Mouse (Mus musculus): ENCODE results near the gene Polr2e. TPM values are rescaled to one million over a fixed set of nuclear protein-coding genes. Genes with fewer than 3 reads are reported as not detected.
A peak's percentile ranks its signal among the peaks of the same experiment; 100 is the strongest.

Gene Polr2e
- polyA plus RNA-seq, 1 experiment from 2014 or later: 115 TPM

- H3K4me1 ChIP-seq (replicated peaks): peaks cover 35% of the 10 kb centered on the region
- H3K27ac ChIP-seq: peak overlapping the region; percentile 81
- no peaks in the 10 kb centered on the region for H3K9me3 ChIP-seq (replicated peaks)
- H3K36me3 ChIP-seq: peaks cover 31% of the 10 kb centered on the region
- H3K9ac ChIP-seq: peak overlapping the region; percentile 5; the same call in 1 of the 2 replicates
- WGBS: 26% methylated on average over 9 of the region's 9 CpGs
- no peak overlapping the region for H3K4me2 ChIP-seq
- no peak overlapping the region for H3K4me3 ChIP-seq
- H3K27me3 ChIP-seq: no peaks in the 10 kb centered on the region
- ATAC-seq (replicated peaks; ENCODE audit: insufficient number of reproducible peaks, insufficient read depth, low FRiP score, low read depth): peak; percentile 40; the same call in 1 of the 2 replicates
Measured at GRCm38 (mm10) chr10:80033511-80034391, 5.8 kb downstream of the Polr2e start.

- peak; percentile 63 for ATAC-seq (replicated peaks; ENCODE audit: insufficient number of reproducible peaks, insufficient read depth, low FRiP score, low read depth)
- Histone ChIP-seq H3K27ac (peak overlapping the region; percentile 81), H3K4me3 (no peak overlapping the region), H3K9me3 (replicated peaks) (no peaks in the 10 kb centered on the region), H3K4me2 (0 out of 2 replicates have a peak overlapping the region, but pooled peaks have one; percentile 9), H3K9ac (peak overlapping the region; percentile 29), H3K36me3 (peaks cover 26% of the 10 kb centered on the region), H3K4me1 (replicated peaks) (peaks cover 27% of the 10 kb centered on the region), H3K27me3 (no peaks in the 10 kb centered on the region)
- 15% methylated on average over 5 of the region's 5 CpGs for WGBS
Measured at GRCm38 (mm10) chr10:80032799-80033480, 6.7 kb downstream of the Polr2e start.

GRCm38 (mm10) chr10:80030736-80031135 is 8.9 kb downstream of the Polr2e start:
- Histone ChIP-seq H3K9me3 (replicated peaks) (no peaks in the 10 kb centered on the region), H3K36me3 (peaks cover 4% of the 10 kb centered on the region), H3K4me3 (no peak overlapping the region), H3K4me2 (no peak overlapping the region), H3K9ac (no peak overlapping the region), H3K4me1 (replicated peaks) (peaks cover 24% of the 10 kb centered on the region), H3K27me3 (no peaks in the 10 kb centered on the region), H3K27ac (no peak overlapping the region)
- WGBS: 86% methylated on average over 17 of the region's 17 CpGs
- ATAC-seq (replicated peaks; ENCODE audit: insufficient number of reproducible peaks, insufficient read depth, low FRiP score, low read depth): no peak

- no peak overlapping the region for H3K4me2 ChIP-seq
- H3K36me3 ChIP-seq: no peaks in the 10 kb centered on the region
- ATAC-seq (replicated peaks; ENCODE audit: insufficient number of reproducible peaks, insufficient read depth, low FRiP score, low read depth): no peak
- H3K4me3 ChIP-seq: no peak overlapping the region
- WGBS: 80% methylated on average over 9 of the region's 9 CpGs
- no peak overlapping the region for H3K9ac ChIP-seq
- no peaks in the 10 kb centered on the region for H3K27me3 ChIP-seq
- H3K9me3 ChIP-seq (replicated peaks): no peaks in the 10 kb centered on the region
- no peak overlapping the region for H3K27ac ChIP-seq
- H3K4me1 ChIP-seq (replicated peaks): peaks cover 24% of the 10 kb centered on the region
Measured at GRCm38 (mm10) chr10:80030191-80030590, 9.4 kb downstream of the Polr2e start.

GRCm38 (mm10) chr10:80028521-80028846 is 11.1 kb downstream of the Polr2e start:
- WGBS: 89% methylated on average over 13 of the region's 13 CpGs
- Histone ChIP-seq H3K4me3 (no peak overlapping the region), H3K27me3 (no peaks in the 10 kb centered on the region), H3K9ac (no peak overlapping the region), H3K36me3 (no peaks in the 10 kb centered on the region), H3K27ac (no peak overlapping the region), H3K4me1 (replicated peaks) (peaks cover 13% of the 10 kb centered on the region), H3K4me2 (no peak overlapping the region), H3K9me3 (replicated peaks) (no peaks in the 10 kb centered on the region)
- ATAC-seq (replicated peaks; ENCODE audit: insufficient number of reproducible peaks, insufficient read depth, low FRiP score, low read depth): no peak

GRCm38 (mm10) chr10:80027681-80028520 is 11.7 kb downstream of the Polr2e start:
- H3K9me3 ChIP-seq (replicated peaks): no peaks in the 10 kb centered on the region
- H3K27ac ChIP-seq: no peak overlapping the region
- H3K9ac ChIP-seq: no peak overlapping the region
- no peak for ATAC-seq (replicated peaks; ENCODE audit: insufficient number of reproducible peaks, insufficient read depth, low FRiP score, low read depth)
- H3K4me3 ChIP-seq: no peak overlapping the region
- H3K4me2 ChIP-seq: no peak overlapping the region
- no peaks in the 10 kb centered on the region for H3K27me3 ChIP-seq
- 75% methylated on average over 20 of the region's 20 CpGs for WGBS
- H3K36me3 ChIP-seq: no peaks in the 10 kb centered on the region
- H3K4me1 ChIP-seq (replicated peaks): peaks cover 7% of the 10 kb centered on the region

- Histone ChIP-seq H3K27me3 (no peaks in the 10 kb centered on the region), H3K9ac (no peak overlapping the region), H3K4me2 (no peak overlapping the region), H3K4me1 (replicated peaks) (0 out of 2 replicates have a peak, but pooled peaks cover 2% of the 10 kb centered on the region), H3K9me3 (replicated peaks) (no peaks in the 10 kb centered on the region), H3K36me3 (no peaks in the 10 kb centered on the region), H3K27ac (no peak overlapping the region), H3K4me3 (no peak overlapping the region)
- 65% methylated on average over 12 of the region's 12 CpGs for WGBS
- ATAC-seq (replicated peaks; ENCODE audit: insufficient number of reproducible peaks, insufficient read depth, low FRiP score, low read depth): no peak
Measured at GRCm38 (mm10) chr10:80025889-80026288, 13.7 kb downstream of the Polr2e start.

- 81% methylated on average over 10 of the region's 10 CpGs for WGBS
Measured at GRCm38 (mm10) chr10:80025463-80025862, 14.1 kb downstream of the Polr2e start.

GRCm38 (mm10) chr10:80025044-80025347 is 14.6 kb downstream of the Polr2e start:
- whole genome bisulfite sequencing: 60% methylated on average over 4 of the region's 4 CpGs
- Histone ChIP-seq H3K27ac (no peak overlapping the region), H3K4me1 (replicated peaks) (peaks cover 8% of the 10 kb centered on the region), H3K4me2 (no peak overlapping the region), H3K9me3 (replicated peaks) (no peaks in the 10 kb centered on the region), H3K27me3 (no peaks in the 10 kb centered on the region), H3K9ac (no peak overlapping the region), H3K4me3 (no peak overlapping the region), H3K36me3 (no peaks in the 10 kb centered on the region)
- ATAC-seq (replicated peaks; ENCODE audit: insufficient number of reproducible peaks, insufficient read depth, low FRiP score, low read depth): no peak

More at GRCm38 (mm10) chr10:80025463-80025862, 14.1 kb downstream of the Polr2e start:
- Histone ChIP-seq H3K4me3 (no peak overlapping the region), H3K4me2 (no peak overlapping the region), H3K36me3 (no peaks in the 10 kb centered on the region), H3K27ac (no peak overlapping the region), H3K9ac (no peak overlapping the region), H3K27me3 (no peaks in the 10 kb centered on the region), H3K4me1 (replicated peaks) (peaks cover 5% of the 10 kb centered on the region; the same call in 1 of the 2 replicates), H3K9me3 (replicated peaks) (no peaks in the 10 kb centered on the region)
- no peak for ATAC-seq (replicated peaks; ENCODE audit: insufficient number of reproducible peaks, insufficient read depth, low FRiP score, low read depth)

- Histone ChIP-seq H3K27ac (no peak overlapping the region), H3K4me1 (replicated peaks) (peaks cover 14% of the 10 kb centered on the region), H3K36me3 (no peaks in the 10 kb centered on the region), H3K9ac (no peak overlapping the region), H3K4me2 (0 out of 2 replicates have a peak overlapping the region, but pooled peaks have one; percentile 2), H3K9me3 (replicated peaks) (no peaks in the 10 kb centered on the region), H3K27me3 (no peaks in the 10 kb centered on the region), H3K4me3 (no peak overlapping the region)
- WGBS: 70% methylated on average over 15 of the region's 15 CpGs
- ATAC-seq (replicated peaks; ENCODE audit: insufficient number of reproducible peaks, insufficient read depth, low FRiP score, low read depth): no peak
Measured at GRCm38 (mm10) chr10:80024229-80025043, 15.2 kb downstream of the Polr2e start.

Data from heart, embryonic 15.5 days (tissue).